Mouse (Mus musculus) right cerebral cortex, postnatal 25 days (tissue): ENCODE measurements around the gene Fbxo41.

Source experiments
- DNase-seq: peaks from one replicate; pipeline ENCODE4 v3.0.0; 2022

Fbxo41 gene

GRCm38 (mm10) chr6:85502911-85503250, at the start of gene Fbxo41:
Gene Fbxo41, minus strand, starts transcription at chr6:85502994.
- peak; percentile 86 for DNase-seq

- DNase-seq, result no peak
Observed at GRCm38 (mm10) chr6:85547642-85548041, 44.8 kb upstream of the Fbxo41 start.

GRCm38 (mm10) chr6:85544251-85544881, 41.6 kb upstream of the Fbxo41 start:
- peak; percentile 59 for DNase-seq

- no peak for DNase-seq
Observed at GRCm38 (mm10) chr6:85543351-85544175, 40.8 kb upstream of the Fbxo41 start.

GRCm38 (mm10) chr6:85522825-85523224, 20.0 kb upstream of the Fbxo41 start:
- no peak for DNase-seq

- DNase-seq, result no peak
Observed at GRCm38 (mm10) chr6:85522026-85522425, 19.2 kb upstream of the Fbxo41 start.

- DNase-seq, result peak; percentile 46
Observed at GRCm38 (mm10) chr6:85518091-85518693, 15.4 kb upstream of the Fbxo41 start.

GRCm38 (mm10) chr6:85515941-85516340, 13.1 kb upstream of the Fbxo41 start:
- no peak for DNase-seq

GRCm38 (mm10) chr6:85513531-85513910, 10.7 kb upstream of the Fbxo41 start, which contains the start of gene Egr4:
Gene Egr4, minus strand, starts transcription at chr6:85513589.
- DNase-seq, result peak; percentile 93

- peak; percentile 51 for DNase-seq
Observed at GRCm38 (mm10) chr6:85512577-85513530, 10.1 kb upstream of the Fbxo41 start.

- DNase-seq, result peak; percentile 53
Observed at GRCm38 (mm10) chr6:85512056-85512440, 9.3 kb upstream of the Fbxo41 start.

- peak; percentile 46 for DNase-seq
Observed at GRCm38 (mm10) chr6:85511286-85512055, 8.7 kb upstream of the Fbxo41 start.

- DNase-seq, result peak; percentile 69
Observed at GRCm38 (mm10) chr6:85510476-85510875, 7.7 kb upstream of the Fbxo41 start.

GRCm38 (mm10) chr6:85508602-85509001, 5.8 kb upstream of the Fbxo41 start:
- DNase-seq, result no peak

GRCm38 (mm10) chr6:85504908-85505307, 2.1 kb upstream of the Fbxo41 start:
- DNase-seq, result no peak

- peak; percentile 64 for DNase-seq
Observed at GRCm38 (mm10) chr6:85502103-85502910, 487 bp downstream of the Fbxo41 start.

- DNase-seq, result no peak
Observed at GRCm38 (mm10) chr6:85501571-85502102, 1.2 kb downstream of the Fbxo41 start.

- DNase-seq, result no peak
Observed at GRCm38 (mm10) chr6:85500416-85500815, 2.4 kb downstream of the Fbxo41 start.

GRCm38 (mm10) chr6:85498147-85498546, 4.6 kb downstream of the Fbxo41 start:
- DNase-seq, result no peak

- no peak for DNase-seq
Observed at GRCm38 (mm10) chr6:85496976-85497375, 5.8 kb downstream of the Fbxo41 start.

GRCm38 (mm10) chr6:85491606-85492005, 11.2 kb downstream of the Fbxo41 start:
- no peak for DNase-seq
